Mouse (Mus musculus): ENCODE measurements around the gene Ddah2. TPM values are rescaled to one million over a fixed set of nuclear protein-coding genes. Genes with fewer than 3 reads are reported as not detected.

Ddah2 gene
- total RNA-seq, 2 experiments from 2014 or later: 1.7 TPM; not detected in 1

- ATAC-seq (replicated peaks; ENCODE audit: low FRiP score, poor library complexity, severe bottlenecking): no peak
Measured at GRCm38 (mm10) chr17:35048149-35048931, 10.5 kb upstream of the Ddah2 start.

- no peak for ATAC-seq (replicated peaks; ENCODE audit: low FRiP score, poor library complexity, severe bottlenecking)
Measured at GRCm38 (mm10) chr17:35048932-35049440, 9.8 kb upstream of the Ddah2 start.

GRCm38 (mm10) chr17:35049561-35050016 lies 9.2 kb upstream of the Ddah2 start, which contains the start of gene Clic1:
Clic1 (plus strand) TSS chr17:35049966.
- ATAC-seq (replicated peaks; ENCODE audit: low FRiP score, poor library complexity, severe bottlenecking): no peak

GRCm38 (mm10) chr17:35050126-35050750 lies 8.6 kb upstream of the Ddah2 start:
- ATAC-seq (replicated peaks; ENCODE audit: low FRiP score, poor library complexity, severe bottlenecking): peak; percentile 54

GRCm38 (mm10) chr17:35051156-35052086 lies 7.4 kb upstream of the Ddah2 start:
- ATAC-seq (replicated peaks; ENCODE audit: low FRiP score, poor library complexity, severe bottlenecking): peak; percentile 25; the same call in 1 of the 2 replicates

- ATAC-seq (replicated peaks; ENCODE audit: low FRiP score, poor library complexity, severe bottlenecking): no peak
Measured at GRCm38 (mm10) chr17:35052271-35052798, 6.5 kb upstream of the Ddah2 start.

GRCm38 (mm10) chr17:35055691-35056495 lies 2.9 kb upstream of the Ddah2 start:
- no peak for ATAC-seq (replicated peaks; ENCODE audit: low FRiP score, poor library complexity, severe bottlenecking)

- ATAC-seq (replicated peaks; ENCODE audit: low FRiP score, poor library complexity, severe bottlenecking): no peak
Measured at GRCm38 (mm10) chr17:35057090-35057489, 1.7 kb upstream of the Ddah2 start.

GRCm38 (mm10) chr17:35058316-35058715 lies 519 bp upstream of the Ddah2 start:
- ATAC-seq (replicated peaks; ENCODE audit: low FRiP score, poor library complexity, severe bottlenecking): no peak

GRCm38 (mm10) chr17:35060071-35060470 lies 1.2 kb downstream of the Ddah2 start:
- ATAC-seq (replicated peaks; ENCODE audit: low FRiP score, poor library complexity, severe bottlenecking): no peak

- ATAC-seq (replicated peaks; ENCODE audit: low FRiP score, poor library complexity, severe bottlenecking): 0 out of 2 replicates have a peak, but pooled peaks have one; percentile 30
Measured at GRCm38 (mm10) chr17:35060737-35061297, 2.0 kb downstream of the Ddah2 start.

GRCm38 (mm10) chr17:35061299-35061698 lies 2.5 kb downstream of the Ddah2 start:
- ATAC-seq (replicated peaks; ENCODE audit: low FRiP score, poor library complexity, severe bottlenecking): no peak

- no peak for ATAC-seq (replicated peaks; ENCODE audit: low FRiP score, poor library complexity, severe bottlenecking)
Measured at GRCm38 (mm10) chr17:35063466-35063865, 4.6 kb downstream of the Ddah2 start.

GRCm38 (mm10) chr17:35064378-35064877 lies 5.6 kb downstream of the Ddah2 start:
- ATAC-seq (replicated peaks; ENCODE audit: low FRiP score, poor library complexity, severe bottlenecking): no peak

- peak; percentile 60; the same call in 1 of the 2 replicates for ATAC-seq (replicated peaks; ENCODE audit: low FRiP score, poor library complexity, severe bottlenecking)
Measured at GRCm38 (mm10) chr17:35064951-35065947, 6.4 kb downstream of the Ddah2 start, which contains the start of gene Ly6g6c. Ly6g6c (plus strand) TSS chr17:35065388.

- ATAC-seq (replicated peaks; ENCODE audit: low FRiP score, poor library complexity, severe bottlenecking): no peak
Measured at GRCm38 (mm10) chr17:35066084-35066483, 7.2 kb downstream of the Ddah2 start, which contains the start of gene Mpig6b. Mpig6b (minus strand) TSS chr17:35066184.

All from erythroblast, adult 5-6 weeks (primary cell).